Mouse (Mus musculus) megakaryocyte, embryonic 14.5 days (primary cell): Measurements from ENCODE around the gene Tcf25. TPM values are rescaled to one million over a fixed set of nuclear protein-coding genes. Genes with fewer than 3 reads are reported as not detected.

ENCODE experiments used
- H3K27me3 ChIP-seq: replicated peaks from 2 replicates; pipeline ENCODE3; 2012; ENCODE audit warnings: inconsistent platforms
- H3K36me3 ChIP-seq: replicated peaks from 2 replicates; pipeline ENCODE3; 2012; ENCODE audit warnings: low read length, inconsistent platforms, mixed read lengths
- H3K4me1 ChIP-seq: 2 replicates; pipeline ENCODE4 v1.6.1; 2012; ENCODE audit warnings: inconsistent platforms
- H3K4me3 ChIP-seq: replicated peaks from 2 replicates; pipeline ENCODE3; 2012; ENCODE audit warnings: moderate library complexity, mild to moderate bottlenecking, inconsistent platforms
- H3K9me3 ChIP-seq: 2 replicates; pipeline ENCODE4 v1.6.1; 2012; ENCODE audit warnings: inconsistent platforms
- FLI1 ChIP-seq: IDR thresholded peaks from 2 replicates; pipeline ENCODE4 v1.6.1; 2012; ENCODE audit warnings: low read length, inconsistent platforms, mixed read lengths
- GATA1 ChIP-seq: IDR thresholded peaks from 3 replicates; pipeline ENCODE4 v1.6.1; 2012; ENCODE audit warnings: mixed read lengths, low read length, inconsistent platforms, borderline replicate concordance
- polyA plus RNA-seq: library from polyadenylated mRNA; stranded (reverse); fragments of >175 nt; gene quantifications from 2 replicates; pipeline ENCODE4 v1.2.3, GENCODE M21; 2012; ENCODE audit warnings: low replicate concordance; ENCODE audit not compliant: insufficient read depth

The Tcf25 gene
- 41.1 and 108 TPM in 2 replicates for polyA plus RNA-seq

DNA sequence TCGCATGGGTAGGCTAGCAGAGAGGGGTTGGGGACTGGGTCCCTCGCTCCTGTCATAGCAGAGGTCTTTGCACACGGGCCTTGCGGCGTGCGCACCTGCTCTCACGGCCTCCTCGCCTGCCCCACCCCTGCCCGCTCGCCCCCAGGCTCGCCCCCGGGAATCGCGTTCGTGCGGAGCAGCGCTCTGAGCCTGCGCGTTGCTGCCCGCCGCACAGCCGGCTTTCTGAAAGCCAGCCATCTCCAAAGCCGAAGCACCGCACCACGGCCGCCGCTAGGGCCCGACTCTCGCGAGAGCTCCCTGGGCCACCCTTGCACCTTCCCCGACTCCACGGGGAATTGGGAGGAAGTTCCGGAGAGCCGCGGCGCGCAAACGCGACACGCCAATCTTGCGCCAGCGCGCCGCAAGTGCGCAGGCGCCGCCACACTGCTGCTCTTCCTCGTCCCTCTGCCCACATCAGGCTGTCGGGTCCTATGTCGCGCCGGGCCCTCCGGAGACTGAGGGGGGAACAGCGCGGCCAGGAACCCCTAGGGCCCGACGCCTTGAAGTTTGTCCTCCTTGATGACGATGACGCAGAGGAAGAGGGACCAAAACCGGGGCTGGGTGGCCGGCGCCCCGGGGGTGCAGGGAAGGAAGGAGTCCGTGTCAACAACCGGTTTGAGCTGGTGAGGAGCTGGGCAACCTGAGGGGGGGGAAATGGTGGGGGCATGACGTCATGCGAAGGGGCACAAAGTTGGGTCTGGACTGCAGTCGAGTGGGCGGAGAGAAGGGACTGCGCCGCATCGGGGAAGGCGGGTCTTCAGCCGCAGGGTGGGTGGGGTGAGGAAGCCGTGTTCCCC, at the start of gene Tcf25:
Tcf25 (plus strand) TSS at position 351 of the 836 bp plus-strand sequence.
- TF ChIP-seq GATA1, result no peak
- no peak for TF ChIP-seq FLI1
- H3K36me3 ChIP-seq, result peaks cover 31% of the 10 kb centered on the region
- peaks cover 49% of the 10 kb centered on the region for H3K4me1 ChIP-seq
- peak within 1 kb of the TSS; percentile 99 for H3K4me3 ChIP-seq
- peaks cover 30% of the 10 kb centered on the region for H3K27me3 ChIP-seq
- H3K9me3 ChIP-seq, result no peaks in the 10 kb centered on the region

DNA sequence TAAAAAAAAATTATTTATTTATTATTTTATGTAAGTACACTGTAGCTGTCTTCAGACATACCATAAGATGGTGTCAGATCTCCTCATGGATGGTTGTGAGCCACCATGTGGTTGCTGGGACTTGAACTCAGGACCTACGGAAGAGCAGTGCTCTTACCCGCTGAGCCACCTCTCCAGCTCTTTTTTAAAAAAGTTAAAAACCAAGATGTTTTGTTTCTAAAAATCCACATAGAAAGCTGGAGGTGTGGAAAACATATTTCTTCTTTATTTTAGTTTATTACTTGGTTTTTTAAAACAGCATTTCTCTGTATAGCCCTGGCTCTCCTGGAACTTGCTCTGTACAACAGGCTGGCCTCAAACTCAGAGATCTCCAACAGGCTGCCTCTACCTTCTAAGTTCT, 45.0 kb upstream of the Tcf25 start:
- Histone ChIP-seq H3K4me3 (no peak overlapping the region), H3K9me3 (no peaks in the 10 kb centered on the region), H3K4me1 (peaks cover 35% of the 10 kb centered on the region), H3K36me3 (no peaks in the 10 kb centered on the region), H3K27me3 (peaks cover 67% of the 10 kb centered on the region)
- TF ChIP-seq GATA1, result no peak
- TF ChIP-seq FLI1, result no peak

DNA sequence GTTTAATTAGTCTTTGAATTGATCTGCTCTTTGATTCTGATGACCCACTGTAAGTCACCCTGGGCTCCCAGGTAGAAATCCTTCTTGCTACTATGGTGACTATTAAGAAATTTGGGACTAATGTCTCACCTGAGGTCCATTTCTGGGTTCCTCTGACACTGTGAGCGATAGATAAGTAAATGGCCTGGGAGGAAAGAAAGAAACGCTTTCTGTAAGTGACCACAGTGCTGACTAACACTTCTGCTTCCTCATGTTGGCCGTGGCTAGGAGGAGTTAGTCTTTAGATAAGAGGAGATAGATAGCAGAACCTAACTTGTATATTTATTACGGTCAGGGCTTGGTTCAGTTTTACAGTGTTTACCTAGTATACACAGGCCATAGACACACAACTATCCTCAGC, 44.2 kb upstream of the Tcf25 start:
- Histone ChIP-seq H3K9me3 (no peaks in the 10 kb centered on the region), H3K4me3 (no peak overlapping the region), H3K27me3 (peaks cover 75% of the 10 kb centered on the region), H3K4me1 (peaks cover 42% of the 10 kb centered on the region), H3K36me3 (no peaks in the 10 kb centered on the region)
- TF ChIP-seq GATA1 (no peak), FLI1 (no peak)

DNA sequence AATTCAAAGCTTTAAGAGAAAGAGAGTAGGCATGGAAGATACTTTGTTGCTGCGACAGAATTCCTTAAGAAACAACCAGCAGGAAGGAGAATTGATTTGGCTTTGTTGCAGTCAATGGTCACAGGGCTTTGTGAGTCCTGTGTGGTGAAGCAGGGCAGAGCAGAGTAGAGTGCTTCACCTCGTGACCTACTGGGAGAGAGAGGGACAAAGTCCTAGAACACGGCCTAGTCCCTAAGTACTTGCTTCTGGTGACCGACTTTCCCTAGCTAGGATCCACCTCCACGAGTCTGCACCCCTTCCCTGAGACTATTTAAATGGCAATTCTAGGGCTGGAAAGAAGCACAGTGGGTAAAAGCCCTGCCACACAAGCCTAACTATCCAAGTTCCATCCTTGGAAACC, 43.6 kb upstream of the Tcf25 start:
- H3K9me3 ChIP-seq, result no peaks in the 10 kb centered on the region
- peaks cover 42% of the 10 kb centered on the region for H3K4me1 ChIP-seq
- no peaks in the 10 kb centered on the region for H3K36me3 ChIP-seq
- peaks cover 80% of the 10 kb centered on the region for H3K27me3 ChIP-seq
- TF ChIP-seq FLI1 (no peak), GATA1 (no peak)
- no peak overlapping the region for H3K4me3 ChIP-seq

DNA sequence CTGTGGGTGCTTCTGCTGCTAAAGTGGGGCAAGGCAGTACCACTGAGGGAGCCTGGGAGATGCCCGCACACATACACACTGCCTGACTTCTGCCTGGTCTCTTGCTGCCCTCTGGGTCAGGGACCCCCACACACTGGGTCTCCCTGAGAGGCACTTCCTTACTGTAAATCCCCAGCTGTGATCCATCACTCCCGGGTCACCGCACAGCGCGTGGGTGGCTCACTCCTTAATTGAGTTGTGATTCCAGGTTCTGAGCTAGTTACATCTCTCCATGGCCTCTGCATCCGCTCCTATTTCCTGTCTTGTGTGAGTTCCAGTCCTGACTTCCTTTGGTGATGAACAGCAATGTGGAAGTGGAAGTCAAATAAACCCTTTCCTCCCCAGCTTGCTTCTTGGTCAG, 42.9 kb upstream of the Tcf25 start:
- Histone ChIP-seq H3K36me3 (no peaks in the 10 kb centered on the region), H3K9me3 (no peaks in the 10 kb centered on the region), H3K27me3 (peaks cover 80% of the 10 kb centered on the region), H3K4me3 (no peak overlapping the region), H3K4me1 (peaks cover 42% of the 10 kb centered on the region)
- TF ChIP-seq GATA1 (no peak), FLI1 (no peak)

DNA sequence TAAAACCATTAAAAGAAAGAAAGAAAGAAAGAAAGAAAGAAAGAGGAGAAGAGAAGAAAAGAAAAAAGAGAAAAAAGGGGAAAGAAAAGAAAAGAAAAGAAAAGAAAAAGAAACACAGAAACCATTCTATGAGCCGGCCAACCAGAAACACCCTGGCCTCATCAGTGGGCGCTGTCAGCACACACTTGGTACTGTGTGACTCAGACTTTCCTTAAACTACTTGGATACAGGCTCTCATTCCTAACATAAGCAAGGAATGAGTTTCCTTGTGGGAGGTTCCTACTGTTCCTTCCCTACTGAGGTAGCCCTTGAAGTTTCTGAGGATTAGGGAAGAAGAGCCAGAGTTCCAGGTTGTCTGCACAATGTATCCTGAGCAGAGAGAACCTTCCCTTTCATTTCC, 42.3 kb upstream of the Tcf25 start:
- Histone ChIP-seq H3K4me3 (no peak overlapping the region), H3K27me3 (peaks cover 77% of the 10 kb centered on the region), H3K4me1 (peaks cover 42% of the 10 kb centered on the region), H3K9me3 (no peaks in the 10 kb centered on the region), H3K36me3 (no peaks in the 10 kb centered on the region)
- TF ChIP-seq FLI1 (no peak), GATA1 (no peak)

DNA sequence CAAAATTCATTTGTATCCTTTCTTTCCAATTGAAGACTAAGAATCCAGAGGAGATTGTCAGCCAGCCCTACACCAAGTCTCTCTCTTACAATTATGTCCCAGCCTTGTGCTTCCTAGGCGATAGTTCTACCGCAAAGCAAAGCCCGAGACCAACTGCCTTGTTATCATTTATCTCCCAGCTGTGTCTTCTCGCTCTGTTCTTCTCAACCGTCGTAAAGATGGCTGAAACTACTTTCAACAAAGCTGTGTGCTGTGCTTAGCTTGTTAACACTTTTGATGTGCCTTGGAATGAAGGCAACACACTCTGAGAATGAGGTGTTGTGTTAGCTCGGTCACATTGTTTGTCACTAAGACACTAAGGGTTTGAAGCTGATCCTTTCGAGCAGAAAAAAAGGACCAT, 41.7 kb upstream of the Tcf25 start:
- peaks cover 79% of the 10 kb centered on the region for H3K27me3 ChIP-seq
- H3K36me3 ChIP-seq, result no peaks in the 10 kb centered on the region
- no peak overlapping the region for H3K4me3 ChIP-seq
- H3K9me3 ChIP-seq, result no peaks in the 10 kb centered on the region
- TF ChIP-seq GATA1, result no peak
- H3K4me1 ChIP-seq, result peaks cover 42% of the 10 kb centered on the region

DNA sequence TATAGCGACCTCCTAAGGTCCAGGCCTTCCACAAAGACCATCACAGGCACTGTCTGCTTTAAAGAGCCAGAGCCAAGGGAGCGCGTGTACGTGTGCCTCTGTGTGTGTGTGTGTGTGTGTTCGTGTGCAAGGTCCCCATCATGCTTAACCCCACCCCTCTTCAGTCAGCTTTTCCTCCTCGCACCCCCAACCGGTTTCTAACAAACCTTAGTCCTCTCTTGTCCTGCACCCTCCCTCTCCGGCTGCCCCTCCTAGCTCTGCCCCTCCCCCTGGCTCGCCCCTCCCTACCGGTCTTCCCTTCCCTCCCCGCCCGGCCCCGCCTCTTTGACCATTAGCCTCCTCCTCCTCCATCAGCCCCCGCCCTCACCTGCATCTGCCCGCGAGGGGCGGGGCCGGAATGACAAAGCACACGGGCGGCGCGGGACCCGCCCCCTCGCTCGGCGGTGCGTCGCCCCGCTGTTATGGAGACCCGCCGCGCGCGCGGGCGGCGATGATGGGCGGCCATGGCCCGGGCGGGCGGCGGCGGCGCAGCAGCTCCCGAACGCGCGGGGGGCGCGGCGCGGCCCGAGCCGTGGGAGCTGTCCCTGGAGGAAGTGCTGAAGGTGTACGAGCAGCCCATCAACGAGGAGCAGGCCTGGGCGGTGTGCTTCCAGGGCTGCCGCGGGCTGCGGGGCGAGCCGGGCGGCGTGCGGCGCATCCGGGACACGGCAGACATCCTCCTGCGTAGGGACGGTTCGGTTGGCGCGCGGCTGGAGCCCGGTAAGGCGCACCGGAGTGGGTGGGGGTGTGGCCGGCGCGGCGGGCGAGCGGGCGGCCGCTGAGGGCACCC, 41.1 kb upstream of the Tcf25 start, which contains the start of gene Spire2:
Spire2 (plus strand) TSS at position 452 of the 829 bp plus-strand sequence.
- Histone ChIP-seq H3K27me3 (peaks cover 79% of the 10 kb centered on the region), H3K36me3 (no peaks in the 10 kb centered on the region), H3K4me1 (peaks cover 42% of the 10 kb centered on the region), H3K4me3 (peak within 1 kb of the TSS; percentile 91), H3K9me3 (no peaks in the 10 kb centered on the region)
- TF ChIP-seq GATA1, result no peak
- no peak for TF ChIP-seq FLI1

DNA sequence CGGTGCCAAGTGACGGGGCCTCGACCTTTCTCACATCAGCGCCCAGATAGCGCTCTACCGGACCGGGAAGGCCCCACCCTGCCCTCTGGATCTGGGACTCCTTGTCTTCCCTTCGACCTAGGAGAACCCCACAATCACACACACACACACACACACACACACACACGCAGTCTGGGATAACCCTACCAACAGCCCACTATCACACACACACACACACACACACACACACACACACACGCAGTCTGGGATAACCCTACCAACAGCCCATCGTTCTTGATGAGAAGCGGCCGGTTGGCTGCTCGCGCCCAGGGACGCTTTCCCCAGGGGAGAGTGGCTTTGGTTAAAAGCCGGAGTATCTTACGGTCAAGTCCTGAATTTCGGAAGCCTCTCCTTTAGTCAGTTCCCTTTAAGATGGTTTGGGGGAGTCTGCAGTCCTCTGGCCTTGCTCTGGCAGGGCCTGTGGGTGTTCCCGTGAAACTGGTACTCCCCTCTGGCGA, 40.4 kb upstream of the Tcf25 start:
- Histone ChIP-seq H3K4me1 (peaks cover 42% of the 10 kb centered on the region), H3K4me3 (peak overlapping the region; percentile 91), H3K36me3 (no peaks in the 10 kb centered on the region), H3K27me3 (peaks cover 77% of the 10 kb centered on the region), H3K9me3 (no peaks in the 10 kb centered on the region)
- TF ChIP-seq GATA1 (no peak), FLI1 (no peak)
